Mouse (Mus musculus) small intestine, adult 2 months (tissue): ENCODE results near the gene Speg.

Experiments used
- CTCF ChIP-seq: fragments of 200-500 bp; IDR thresholded peaks from 2 replicates; pipeline ENCODE4 v1.5.1; 2012; ENCODE audit warnings: low read depth, mild to moderate bottlenecking, control low read depth, inconsistent platforms, low read length, moderate library complexity, mixed read lengths; ENCODE audit not compliant: insufficient replicate concordance, insufficient read length; ENCODE audit errors: extremely low read depth
- POLR2A ChIP-seq: fragments of 200-500 bp; IDR thresholded peaks from 2 replicates; pipeline ENCODE4 v1.6.1; 2012; ENCODE audit warnings: low read depth, mild to moderate bottlenecking, control low read depth, inconsistent platforms, low read length, moderate library complexity

- TF ChIP-seq CTCF, result peak; percentile 31; the same call in 1 of the 2 replicates
- no peak for TF ChIP-seq POLR2A
Measured at GRCm38 (mm10) chr1:75456746-75457564, 81.9 kb downstream of the Speg start.
